Mouse (Mus musculus) erythroblast, embryonic 14.5 days (primary cell): ENCODE data around the gene Cep250. TPM values are rescaled to one million over a fixed set of nuclear protein-coding genes. Genes with fewer than 3 reads are reported as not detected.
"Not testable (repeated sequence)": the region's sequence is repeated elsewhere in the genome, so short reads cannot be mapped to it uniquely, and the experiment has no call there.

Source experiments
- H3K27me3 ChIP-seq: 2 replicates; pipeline ENCODE4 v1.6.1; 2012; ENCODE audit warnings: inconsistent platforms; ENCODE audit not compliant: control insufficient read depth
- H3K36me3 ChIP-seq: 2 replicates; pipeline ENCODE4 v1.6.1; 2012; ENCODE audit warnings: mild to moderate bottlenecking, inconsistent platforms; ENCODE audit not compliant: control insufficient read depth
- H3K4me1 ChIP-seq: 2 replicates; pipeline ENCODE4 v1.6.1; 2012; ENCODE audit warnings: inconsistent platforms; ENCODE audit not compliant: control insufficient read depth
- H3K4me3 ChIP-seq: replicated peaks from 2 replicates; pipeline ENCODE3; 2012; ENCODE audit warnings: moderate library complexity, mild to moderate bottlenecking, inconsistent platforms
- H3K9me3 ChIP-seq: 2 replicates; pipeline ENCODE4 v1.6.1; 2012; ENCODE audit warnings: low read length, inconsistent platforms, mixed read lengths; ENCODE audit not compliant: control insufficient read depth
- GATA1 ChIP-seq: IDR thresholded peaks from 2 replicates; pipeline ENCODE4 v1.6.1; 2012; ENCODE audit warnings: low read length, inconsistent platforms, mixed read lengths
- TAL1 ChIP-seq: IDR thresholded peaks from 3 replicates; pipeline ENCODE4 v1.6.1; 2012; ENCODE audit warnings: low read length, inconsistent platforms, mixed read lengths
- polyA plus RNA-seq: library from polyadenylated mRNA; stranded (reverse); fragments of >175 nt; gene quantifications from 2 replicates; pipeline ENCODE4 v1.2.3, GENCODE M21; 2012

Gene Cep250
- polyA plus RNA-seq = 3.7 and 3.8 TPM in 2 replicates

DNA sequence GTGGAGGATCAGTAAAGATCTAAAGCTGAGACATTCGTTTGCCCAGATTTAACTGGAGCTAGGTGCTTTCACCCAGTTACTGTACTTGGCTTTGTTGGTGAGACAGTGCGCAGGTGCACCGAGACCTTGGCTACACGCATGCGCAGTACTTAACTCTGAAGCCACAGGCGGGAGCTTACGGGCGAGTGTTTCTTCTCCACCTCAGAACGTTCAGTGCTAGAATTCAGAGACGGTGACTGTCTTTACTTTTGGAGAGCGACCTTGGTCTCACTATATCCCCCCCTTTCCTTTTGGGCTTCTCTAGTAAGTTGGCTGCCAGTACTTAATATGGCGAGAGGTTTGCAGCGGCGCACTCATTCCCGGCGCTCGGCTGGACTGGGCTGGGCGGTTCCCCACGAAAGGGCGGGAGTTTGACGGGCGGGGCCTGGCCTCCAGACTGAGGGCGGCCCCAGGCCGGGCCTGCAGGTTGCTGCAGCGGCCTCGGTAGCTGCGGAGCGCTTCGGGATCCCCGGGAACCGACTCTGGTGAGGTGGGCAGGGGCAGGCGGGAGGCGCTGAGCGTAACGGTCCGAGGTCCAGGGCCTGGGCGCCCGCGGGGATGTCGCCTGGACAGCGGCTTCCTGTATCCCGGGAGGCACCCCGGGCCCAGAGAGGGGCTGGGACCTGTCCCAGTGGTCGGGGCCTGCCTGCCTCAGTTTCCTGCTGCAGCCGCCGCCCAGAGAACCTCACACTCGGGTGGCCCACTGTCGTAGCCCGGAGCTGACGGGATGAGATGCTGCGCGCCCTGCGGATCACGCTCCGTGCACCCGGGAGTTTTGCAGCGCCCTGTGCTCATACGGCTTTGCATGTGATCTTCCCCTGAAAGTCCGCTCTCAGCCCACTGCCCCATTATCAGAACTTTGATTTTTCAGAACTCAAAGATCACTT lies at the start of gene Cep250:
TSS of gene Cep250 (plus strand) at position 325 of the 926 bp plus-strand sequence.
- H3K9me3 ChIP-seq = no peaks in the 10 kb centered on the region
- H3K27me3 ChIP-seq = peaks cover 18% of the 10 kb centered on the region
- H3K4me3 ChIP-seq = peak within 1 kb of the TSS; percentile 92
- peaks cover 4% of the 10 kb centered on the region for H3K36me3 ChIP-seq
- H3K4me1 ChIP-seq = peaks cover 36% of the 10 kb centered on the region
- TF ChIP-seq TAL1 (no peak), GATA1 (no peak)

DNA sequence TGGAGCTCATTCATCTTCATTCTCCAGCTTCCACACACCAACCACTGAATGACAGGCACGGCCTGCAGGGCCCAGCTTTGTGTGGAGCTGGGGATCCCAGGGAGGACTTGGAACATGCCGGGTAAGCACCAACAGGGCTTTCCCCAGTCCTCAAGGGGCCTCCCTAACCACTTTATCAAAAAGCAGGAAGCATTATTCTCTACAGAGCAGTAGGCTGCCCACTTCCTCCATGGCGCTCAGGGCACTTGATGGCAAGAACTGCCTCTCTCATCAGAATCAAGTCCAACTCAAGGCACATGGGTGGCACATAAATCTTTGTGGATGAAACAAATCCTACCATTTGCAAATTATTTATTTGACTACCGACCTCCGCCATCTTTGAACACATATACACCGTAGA lies 41.6 kb upstream of the Cep250 start:
- peaks cover 51% of the 10 kb centered on the region for H3K36me3 ChIP-seq
- H3K27me3 ChIP-seq = no peaks in the 10 kb centered on the region
- H3K4me3 ChIP-seq = no peak overlapping the region
- TF ChIP-seq GATA1 (no peak), TAL1 (no peak)
- no peaks in the 10 kb centered on the region for H3K9me3 ChIP-seq
- H3K4me1 ChIP-seq = no peaks in the 10 kb centered on the region

DNA sequence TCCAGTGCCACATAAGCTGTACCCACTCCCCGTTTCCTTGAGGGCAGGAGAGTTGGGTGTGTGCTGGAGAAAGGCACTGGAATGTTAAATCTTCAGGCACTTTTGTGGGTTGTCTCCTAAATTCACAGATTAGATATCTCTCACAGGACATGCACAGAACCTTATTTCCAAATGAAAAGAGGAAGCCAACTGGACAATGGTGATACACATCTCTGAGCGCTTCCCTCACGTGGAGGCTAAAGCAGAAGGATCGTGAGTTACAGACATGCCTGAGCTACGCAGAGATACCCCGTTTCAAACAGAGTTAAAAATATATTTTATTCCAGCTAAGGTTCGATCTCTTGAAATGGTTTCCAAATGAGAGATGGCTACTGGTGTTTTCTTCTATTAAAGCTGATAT lies 33.1 kb upstream of the Cep250 start:
- Histone ChIP-seq H3K27me3 (no peaks in the 10 kb centered on the region), H3K4me3 (no peak overlapping the region), H3K4me1 (peaks cover 5% of the 10 kb centered on the region), H3K36me3 (peaks cover 10% of the 10 kb centered on the region), H3K9me3 (no peaks in the 10 kb centered on the region)
- TF ChIP-seq GATA1 (no peak), TAL1 (no peak)

GRCm38 (mm10) chr2:155925213-155925612 lies 31.0 kb upstream of the Cep250 start:
- peaks cover 25% of the 10 kb centered on the region for H3K4me1 ChIP-seq

DNA sequence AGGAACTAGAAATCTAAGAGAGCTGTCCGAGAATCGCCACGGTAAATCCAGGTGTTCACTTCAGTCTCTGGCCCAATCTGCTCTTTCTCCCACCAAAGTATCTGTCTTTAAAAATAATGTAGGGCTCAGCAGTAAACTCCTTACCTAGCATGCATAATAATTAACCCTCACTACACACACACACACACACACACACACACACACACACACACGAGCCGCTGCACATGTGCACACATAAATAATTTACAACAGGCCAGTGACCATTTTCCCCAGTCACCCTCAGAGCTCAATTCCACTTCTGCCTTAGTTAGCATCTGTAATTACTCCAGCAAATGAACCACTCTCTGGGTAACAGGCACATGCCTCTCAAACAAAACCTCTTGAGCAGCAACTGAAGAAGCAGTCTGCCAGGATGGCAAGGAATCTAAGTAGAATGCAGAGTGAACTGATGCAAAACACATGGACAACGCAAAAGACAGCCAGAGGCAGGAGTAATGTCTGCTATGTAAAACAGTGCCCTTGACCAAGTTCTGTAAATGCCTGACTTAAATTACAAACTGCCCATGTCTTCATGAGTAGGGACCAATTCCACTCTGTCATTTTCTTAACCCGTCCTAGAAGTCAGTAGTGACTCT lies 27.4 kb upstream of the Cep250 start:
- Histone ChIP-seq H3K4me3 (peak overlapping the region; percentile 90), H3K4me1 (peaks cover 35% of the 10 kb centered on the region), H3K27me3 (no peaks in the 10 kb centered on the region), H3K9me3 (no peaks in the 10 kb centered on the region), H3K36me3 (peaks cover 4% of the 10 kb centered on the region)
- TF ChIP-seq TAL1 (no peak), GATA1 (no peak)

More at GRCm38 (mm10) chr2:155925213-155925612, 31.0 kb upstream of the Cep250 start:
- not testable (repeated sequence) for H3K36me3 ChIP-seq, H3K9me3 ChIP-seq, H3K27me3 ChIP-seq, H3K4me3 ChIP-seq

DNA sequence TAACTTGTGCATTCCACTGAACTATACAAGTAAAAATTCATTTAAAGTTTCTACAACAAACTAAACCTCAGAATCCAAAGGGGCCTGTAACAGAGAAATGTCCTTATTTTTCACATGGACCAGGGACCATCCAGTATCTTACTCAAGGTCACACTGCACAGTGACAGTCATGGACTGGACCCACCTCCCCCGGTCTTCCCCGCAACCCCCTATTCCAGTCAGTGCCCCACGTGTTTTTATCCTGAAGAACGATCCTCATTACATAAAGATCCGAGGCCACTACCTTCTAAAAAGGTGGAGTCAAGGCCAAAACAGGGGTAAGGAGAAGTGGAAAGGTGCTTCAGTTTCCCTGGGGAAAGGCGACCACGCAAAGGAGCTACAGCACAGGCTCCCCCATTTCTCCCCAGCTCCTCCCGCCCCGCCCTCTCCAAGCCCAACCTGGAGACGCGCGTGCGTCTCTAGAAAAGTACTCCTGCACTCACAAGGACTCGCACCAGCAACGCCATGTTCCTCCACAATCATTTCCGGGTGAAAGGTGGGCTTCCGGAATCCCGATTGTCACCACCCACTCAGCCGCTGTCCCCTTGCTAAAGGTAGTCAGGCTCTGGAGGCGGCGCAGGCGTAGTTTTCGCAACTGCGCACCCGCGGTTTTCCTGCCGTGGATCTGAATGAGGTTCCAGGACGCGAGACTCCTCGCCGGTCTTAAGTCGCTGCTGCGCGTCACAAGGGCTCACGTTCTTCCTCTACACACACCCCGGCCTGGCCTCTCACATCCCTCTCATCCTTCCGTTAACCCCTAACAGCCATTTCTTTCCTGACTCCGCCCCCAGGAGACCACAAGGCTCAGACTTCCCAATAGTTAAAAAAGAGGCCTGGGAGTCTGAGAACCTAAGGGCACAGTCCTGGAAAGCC lies 26.5 kb upstream of the Cep250 start, which contains the start of gene Uqcc1:
TSS of gene Uqcc1 (minus strand) at position 780 of the 912 bp plus-strand sequence.
- H3K36me3 ChIP-seq = peaks cover 2% of the 10 kb centered on the region
- H3K27me3 ChIP-seq = no peaks in the 10 kb centered on the region
- no peak for TF ChIP-seq GATA1

DNA sequence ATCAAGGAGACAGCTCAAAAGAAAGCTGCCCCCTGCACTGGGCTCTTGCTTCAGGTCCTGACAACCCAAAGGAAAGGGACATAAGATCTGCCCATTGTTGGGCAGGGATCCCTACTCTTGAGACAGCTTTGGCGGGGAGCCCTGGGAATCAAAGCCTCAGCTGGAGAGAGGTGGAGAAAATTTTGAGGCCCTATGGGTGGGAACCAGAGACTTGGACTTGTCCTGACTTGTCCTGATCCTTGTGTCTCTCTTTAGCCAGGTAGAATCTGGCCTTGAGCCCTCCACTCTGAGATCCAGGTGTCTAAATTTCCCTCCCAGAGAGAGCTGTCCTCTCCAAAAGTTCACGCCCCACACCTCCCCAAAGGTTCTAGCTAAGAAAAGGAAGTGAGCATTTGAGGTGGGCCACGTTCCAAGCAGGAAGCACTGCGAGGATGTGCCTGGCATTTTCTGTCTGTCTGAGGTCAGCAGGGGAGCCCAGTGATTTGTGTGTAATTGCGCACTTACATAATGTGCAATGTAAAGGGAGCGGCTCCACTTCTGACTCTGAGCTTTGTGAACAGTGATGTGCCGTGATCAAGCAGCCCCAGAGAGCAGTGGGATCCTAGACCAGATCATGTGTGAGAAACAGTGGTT lies 16.2 kb upstream of the Cep250 start:
- Histone ChIP-seq H3K36me3 (no peaks in the 10 kb centered on the region), H3K27me3 (peaks cover 3% of the 10 kb centered on the region; the same call in 1 of the 2 replicates), H3K4me1 (0 out of 2 replicates have a peak, but pooled peaks cover 2% of the 10 kb centered on the region), H3K9me3 (no peaks in the 10 kb centered on the region), H3K4me3 (no peak overlapping the region)
- TF ChIP-seq GATA1 = no peak
- TF ChIP-seq TAL1 = no peak

More for the DNA sequence above, 26.5 kb upstream of the Cep250 start, which contains the start of gene Uqcc1:
- Histone ChIP-seq H3K9me3 (no peaks in the 10 kb centered on the region), H3K4me1 (peaks cover 35% of the 10 kb centered on the region), H3K4me3 (peak within 1 kb of the TSS; percentile 90)

- Histone ChIP-seq H3K9me3 (no peaks in the 10 kb centered on the region), H3K36me3 (no peaks in the 10 kb centered on the region), H3K4me1 (peaks cover 3% of the 10 kb centered on the region; the same call in 1 of the 2 replicates), H3K4me3 (no peak within 1 kb of the TSS), H3K27me3 (peaks cover 3% of the 10 kb centered on the region; the same call in 1 of the 2 replicates)
- no peak for TF ChIP-seq GATA1
- no peak for TF ChIP-seq TAL1
These were observed 15.6 kb upstream of the Cep250 start, which contains the start of gene Gm15557 for GRCm38 (mm10) chr2:155940681-155941080. Gene Gm15557 (plus strand): TSS chr2:155940728.
